Mouse (Mus musculus) liver, adult 2 months (tissue): ENCODE results near the gene Vwa5b2.

Experiments
- CTCF ChIP-seq: fragments of 200-500 bp; IDR thresholded peaks from 2 replicates; pipeline ENCODE4 v1.5.1; 2011; ENCODE audit warnings: low read depth, low read length, control low read depth
- POLR2A ChIP-seq: fragments of 200-500 bp; IDR thresholded peaks from 2 replicates; pipeline ENCODE4 v1.6.1; 2011; ENCODE audit warnings: low read length, control low read depth; ENCODE audit not compliant: insufficient read depth; ENCODE audit errors: extremely low read depth

DNA sequence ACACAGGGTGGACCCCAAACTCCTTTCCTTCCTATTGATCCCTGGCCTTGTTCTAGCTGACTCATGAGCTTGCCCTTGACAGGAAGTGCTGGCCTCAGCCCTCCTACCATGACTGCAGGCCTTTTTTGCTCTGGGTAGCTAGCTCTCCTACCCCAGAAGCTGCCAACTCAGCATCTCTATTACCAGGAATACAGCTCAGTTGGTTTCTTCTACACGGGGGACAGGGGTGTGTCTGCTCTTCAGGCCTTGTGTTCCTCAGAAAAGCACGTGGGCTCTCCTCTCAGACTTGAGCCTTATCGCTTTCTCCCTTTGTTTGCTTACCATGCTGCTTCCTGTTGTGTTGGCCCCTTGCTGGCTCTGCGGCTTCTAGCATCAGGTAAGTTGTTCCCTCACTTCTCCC lies 48.8 kb upstream of the Vwa5b2 start:
- no peak for TF ChIP-seq CTCF
- no peak for TF ChIP-seq POLR2A
